Mouse (Mus musculus) bone marrow, adult 2 months (tissue): ENCODE data around the gene Wfikkn2.

Experiments
- CTCF ChIP-seq: fragments of 200-500 bp; IDR thresholded peaks from 2 replicates; pipeline ENCODE4 v1.5.1; 2011; ENCODE audit warnings: low read length, control low read depth; ENCODE audit not compliant: control insufficient read depth, insufficient read depth
- POLR2A ChIP-seq: fragments of 200-500 bp; IDR thresholded peaks from 2 replicates; pipeline ENCODE4 v1.6.1; 2011; ENCODE audit warnings: low read depth, mild to moderate bottlenecking, control low read depth, low read length, borderline replicate concordance; ENCODE audit not compliant: control insufficient read depth

DNA sequence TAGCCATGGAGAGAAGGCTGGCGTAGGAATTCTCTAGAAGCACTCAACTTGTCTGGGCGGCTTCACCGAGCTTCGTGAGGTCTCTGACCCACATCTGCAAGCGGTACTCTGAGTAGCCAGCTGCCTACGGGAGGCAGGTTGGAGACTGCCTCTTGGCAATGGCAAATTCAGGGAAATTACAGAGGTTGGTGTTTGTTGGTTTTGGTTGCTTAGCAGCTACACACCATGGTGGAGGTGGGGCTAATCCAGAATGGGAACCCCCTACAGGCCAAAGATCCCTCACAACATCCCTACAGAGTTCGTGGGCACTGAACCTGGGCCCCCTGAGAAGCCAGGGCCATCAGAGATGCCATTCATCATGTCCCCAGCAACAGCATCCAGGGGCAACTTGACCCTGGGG lies 29.4 kb upstream of the Wfikkn2 start:
- TF ChIP-seq POLR2A (no peak), CTCF (no peak)
